Mouse (Mus musculus): Measurements from ENCODE around the gene Klk1b9.
"Not testable (repeated sequence)": the region's sequence is repeated elsewhere in the genome, so short reads cannot be mapped to it uniquely, and the experiment has no call there.

The Klk1b9 gene

GRCm38 (mm10) chr7:43975761-43976160, at the start of gene Klk1b9:
Gene Klk1b9, plus strand, starts transcription at chr7:43976061.
- DNase-seq (ENCODE audit: low spot score), result not testable (repeated sequence)

GRCm38 (mm10) chr7:43928521-43928920, 47.3 kb upstream of the Klk1b9 start:
- peak; percentile 8 for DNase-seq (ENCODE audit: low spot score)

GRCm38 (mm10) chr7:43932337-43932736, 43.5 kb upstream of the Klk1b9 start:
- no peak for DNase-seq (ENCODE audit: low spot score)

GRCm38 (mm10) chr7:43933440-43933839, 42.4 kb upstream of the Klk1b9 start, which contains the start of gene Klk15:
Gene Klk15, plus strand, starts transcription at chr7:43933740.
- no peak for DNase-seq (ENCODE audit: low spot score)

- DNase-seq (ENCODE audit: low spot score), result no peak
Measured at GRCm38 (mm10) chr7:43934747-43935146, 41.1 kb upstream of the Klk1b9 start.

GRCm38 (mm10) chr7:43936551-43936950, 39.3 kb upstream of the Klk1b9 start:
- DNase-seq (ENCODE audit: low spot score), result no peak

GRCm38 (mm10) chr7:43942293-43942692, 33.6 kb upstream of the Klk1b9 start:
- not testable (repeated sequence) for DNase-seq (ENCODE audit: low spot score)

- DNase-seq (ENCODE audit: low spot score), result no peak
Measured at GRCm38 (mm10) chr7:43944727-43945264, 31.1 kb upstream of the Klk1b9 start.

- DNase-seq (ENCODE audit: low spot score), result no peak
Measured at GRCm38 (mm10) chr7:43950364-43950763, 25.5 kb upstream of the Klk1b9 start, which contains the start of gene Klk1b8. Gene Klk1b8, plus strand, starts transcription at chr7:43950664.

- no peak for DNase-seq (ENCODE audit: low spot score)
Measured at GRCm38 (mm10) chr7:43952703-43953102, 23.2 kb upstream of the Klk1b9 start.

- no peak for DNase-seq (ENCODE audit: low spot score)
Measured at GRCm38 (mm10) chr7:43966451-43966850, 9.4 kb upstream of the Klk1b9 start, which contains the start of gene Klk1b1. Gene Klk1b1, plus strand, starts transcription at chr7:43966751.

- DNase-seq (ENCODE audit: low spot score), result no peak
Measured at GRCm38 (mm10) chr7:43967058-43967457, 8.8 kb upstream of the Klk1b9 start.

- DNase-seq (ENCODE audit: low spot score), result no peak
Measured at GRCm38 (mm10) chr7:43967612-43968011, 8.2 kb upstream of the Klk1b9 start.

GRCm38 (mm10) chr7:43985657-43986056, 9.8 kb downstream of the Klk1b9 start:
- DNase-seq (ENCODE audit: low spot score), result no peak

- not testable (repeated sequence) for DNase-seq (ENCODE audit: low spot score)
Measured at GRCm38 (mm10) chr7:43994821-43995220, 19.0 kb downstream of the Klk1b9 start.

- not testable (repeated sequence) for DNase-seq (ENCODE audit: low spot score)
Measured at GRCm38 (mm10) chr7:43995577-43995976, 19.7 kb downstream of the Klk1b9 start, which contains the start of gene Klk1b11. Gene Klk1b11, plus strand, starts transcription at chr7:43995877.

GRCm38 (mm10) chr7:44004847-44005246, 29.0 kb downstream of the Klk1b9 start:
- DNase-seq (ENCODE audit: low spot score), result no peak

- not testable (repeated sequence) for DNase-seq (ENCODE audit: low spot score)
Measured at GRCm38 (mm10) chr7:44011868-44012267, 36.0 kb downstream of the Klk1b9 start, which contains the start of gene Klk1b26. Gene Klk1b26, plus strand, starts transcription at chr7:44012168.

- not testable (repeated sequence) for DNase-seq (ENCODE audit: low spot score)
Measured at GRCm38 (mm10) chr7:44014666-44015065, 38.8 kb downstream of the Klk1b9 start.

- DNase-seq (ENCODE audit: low spot score), result no peak
Measured at GRCm38 (mm10) chr7:44015071-44015470, 39.2 kb downstream of the Klk1b9 start.

Data from urinary bladder, postnatal 10 days (tissue).